Mouse (Mus musculus) heart, postnatal 0 days (tissue): ENCODE measurements around the gene Myh7b.

Source experiments
- CTCF ChIP-seq: IDR thresholded peaks from 2 replicates; pipeline ENCODE4 v1.5.1; 2016; ENCODE audit warnings: antibody characterized with exemption, control low read depth, low read depth
- EP300 ChIP-seq: IDR thresholded peaks from 2 replicates; pipeline ENCODE4 v1.6.1; 2016; ENCODE audit warnings: antibody characterized with exemption, low read depth

- TF ChIP-seq CTCF (no peak), EP300 (no peak)
Measured at GRCm38 (mm10) chr2:155637411-155637810, 26.4 kb downstream of the Myh7b start.
